Mouse (Mus musculus) cortical plate, adult 2 months (tissue): ENCODE data around the gene Bace1.

Experiments used
- CTCF ChIP-seq: fragments of 200-500 bp; IDR thresholded peaks from 2 replicates; pipeline ENCODE4 v1.5.1; 2011; ENCODE audit warnings: mild to moderate bottlenecking, control low read depth, low read length; ENCODE audit not compliant: insufficient read depth; ENCODE audit errors: extremely low read depth
- POLR2A ChIP-seq: fragments of 200-500 bp; IDR thresholded peaks from 2 replicates; pipeline ENCODE4 v1.6.1; 2011; ENCODE audit warnings: mild to moderate bottlenecking, low read length, control low read depth; ENCODE audit not compliant: insufficient read depth; ENCODE audit errors: extremely low read depth

- TF ChIP-seq CTCF (no peak), POLR2A (no peak)
These were observed 13.4 kb downstream of the Bace1 start for GRCm38 (mm10) chr9:45851776-45852175.
